Mouse (Mus musculus): ENCODE measurements around the gene Heg1. TPM values are rescaled to one million over a fixed set of nuclear protein-coding genes. Genes with fewer than 3 reads are reported as not detected.

Heg1 gene
- total RNA-seq, 2 experiments from 2014 or later: 199 to 203 TPM

- intact Hi-C loops (cut with DNase I): loop anchor here (5.0 kb wide), 1 partner anchor 49 kb away; no protein-coding TSS in a partner anchor
- no peak for DNase-seq
These were observed 52.6 kb downstream of the Heg1 start for GRCm38 (mm10) chr16:33736746-33737145.

GRCm38 (mm10) chr16:33738949-33739719 lies 55.0 kb downstream of the Heg1 start:
- DNase-seq: no peak
- intact Hi-C loops (cut with DNase I): loop anchor here (1.0 to 5.0 kb wide), 2 partner anchors 52 to 179 kb away; no protein-coding TSS in a partner anchor

- peak; percentile 61 to 71 for DNase-seq
- intact Hi-C loops (cut with DNase I): loop anchor here (1.0 to 5.0 kb wide), 5 partner anchors 53 to 433 kb away; no protein-coding TSS in a partner anchor
These were observed 55.6 kb downstream of the Heg1 start for GRCm38 (mm10) chr16:33739802-33740201.

- no peak for DNase-seq
- intact Hi-C loops (cut with DNase I): loop anchor here (2.0 to 5.0 kb wide), 3 partner anchors 248 to 433 kb away; no protein-coding TSS in a partner anchor
These were observed 56.2 kb downstream of the Heg1 start for GRCm38 (mm10) chr16:33740416-33740815.

GRCm38 (mm10) chr16:33741795-33742194 lies 57.6 kb downstream of the Heg1 start:
- no peak for DNase-seq
- intact Hi-C loops (cut with DNase I): loop anchor here (2.0 to 5.0 kb wide), 3 partner anchors 249 to 434 kb away; no protein-coding TSS in a partner anchor

- intact Hi-C loops (cut with DNase I): loop anchor here (5.0 kb wide), 2 partner anchors 250 to 435 kb away; no protein-coding TSS in a partner anchor
These were observed 58.1 kb downstream of the Heg1 start for GRCm38 (mm10) chr16:33742233-33742632.

GRCm38 (mm10) chr16:33744622-33745419 lies 60.7 kb downstream of the Heg1 start:
- intact Hi-C loops (cut with DNase I): loop anchor here (2.0 to 5.0 kb wide), 3 partner anchors 52 to 438 kb away; no protein-coding TSS in a partner anchor
- DNase-seq: peak in 1 of 2 experiments; percentile 37

More at GRCm38 (mm10) chr16:33742233-33742632, 58.1 kb downstream of the Heg1 start:
- no peak for DNase-seq

GRCm38 (mm10) chr16:33745457-33745856 lies 61.3 kb downstream of the Heg1 start:
- intact Hi-C loops (cut with DNase I): loop anchor here (2.0 kb wide), 1 partner anchor 51 kb away; no protein-coding TSS in a partner anchor

GRCm38 (mm10) chr16:33746074-33746676 lies 62.0 kb downstream of the Heg1 start:
- intact Hi-C loops (cut with DNase I): no loop called here
- no peak for DNase-seq

More at GRCm38 (mm10) chr16:33745457-33745856, 61.3 kb downstream of the Heg1 start:
- no peak for DNase-seq

GRCm38 (mm10) chr16:33747346-33747954 lies 63.3 kb downstream of the Heg1 start:
- intact Hi-C loops (cut with DNase I): no loop called here
- DNase-seq: no peak

GRCm38 (mm10) chr16:33747994-33748393 lies 63.8 kb downstream of the Heg1 start:
- no peak for DNase-seq
- intact Hi-C loops (cut with DNase I): no loop called here

- intact Hi-C loops (cut with DNase I): no loop called here
- DNase-seq: no peak
These were observed 67.0 kb downstream of the Heg1 start for GRCm38 (mm10) chr16:33751152-33751551.

GRCm38 (mm10) chr16:33751590-33751989 lies 67.4 kb downstream of the Heg1 start:
- no peak for DNase-seq
- intact Hi-C loops (cut with DNase I): no loop called here

GRCm38 (mm10) chr16:33752904-33753578 lies 68.9 kb downstream of the Heg1 start:
- intact Hi-C loops (cut with DNase I): no loop called here
- peak; percentile 31 to 56 for DNase-seq

- DNase-seq: no peak
- intact Hi-C loops (cut with DNase I): no loop called here
These were observed 71.1 kb downstream of the Heg1 start for GRCm38 (mm10) chr16:33755293-33755692.

GRCm38 (mm10) chr16:33755961-33756360 lies 71.8 kb downstream of the Heg1 start:
- intact Hi-C loops (cut with DNase I): no loop called here

GRCm38 (mm10) chr16:33756396-33756795 lies 72.2 kb downstream of the Heg1 start:
- intact Hi-C loops (cut with DNase I): no loop called here
- DNase-seq: no peak

More at GRCm38 (mm10) chr16:33755961-33756360, 71.8 kb downstream of the Heg1 start:
- DNase-seq: no peak

- DNase-seq: no peak
- intact Hi-C loops (cut with DNase I): no loop called here
These were observed 75.0 kb downstream of the Heg1 start for GRCm38 (mm10) chr16:33759207-33759606.

GRCm38 (mm10) chr16:33760542-33760941 lies 76.4 kb downstream of the Heg1 start:
- DNase-seq: no peak
- intact Hi-C loops (cut with DNase I): no loop called here
